Mouse (Mus musculus) spleen, adult 2 months (tissue): ENCODE data around the gene Fkbp15.

ENCODE experiments used
- CTCF ChIP-seq: fragments of 200-500 bp; IDR thresholded peaks from 2 replicates; pipeline ENCODE4 v1.5.1; 2011; ENCODE audit warnings: mild to moderate bottlenecking, inconsistent platforms; ENCODE audit not compliant: insufficient read depth, insufficient read length, insufficient replicate concordance; ENCODE audit errors: extremely low read depth
- POLR2A ChIP-seq: fragments of 200-500 bp; IDR thresholded peaks from 2 replicates; pipeline ENCODE4 v1.6.1; 2011; ENCODE audit warnings: low read depth, low read length, inconsistent platforms

GRCm38 (mm10) chr4:62300001-62300400, 60.3 kb downstream of the Fkbp15 start:
- TF ChIP-seq CTCF = no peak
- no peak for TF ChIP-seq POLR2A
